Mouse (Mus musculus): Measurements from ENCODE around the gene Rflna.

Gene Rflna

DNA sequence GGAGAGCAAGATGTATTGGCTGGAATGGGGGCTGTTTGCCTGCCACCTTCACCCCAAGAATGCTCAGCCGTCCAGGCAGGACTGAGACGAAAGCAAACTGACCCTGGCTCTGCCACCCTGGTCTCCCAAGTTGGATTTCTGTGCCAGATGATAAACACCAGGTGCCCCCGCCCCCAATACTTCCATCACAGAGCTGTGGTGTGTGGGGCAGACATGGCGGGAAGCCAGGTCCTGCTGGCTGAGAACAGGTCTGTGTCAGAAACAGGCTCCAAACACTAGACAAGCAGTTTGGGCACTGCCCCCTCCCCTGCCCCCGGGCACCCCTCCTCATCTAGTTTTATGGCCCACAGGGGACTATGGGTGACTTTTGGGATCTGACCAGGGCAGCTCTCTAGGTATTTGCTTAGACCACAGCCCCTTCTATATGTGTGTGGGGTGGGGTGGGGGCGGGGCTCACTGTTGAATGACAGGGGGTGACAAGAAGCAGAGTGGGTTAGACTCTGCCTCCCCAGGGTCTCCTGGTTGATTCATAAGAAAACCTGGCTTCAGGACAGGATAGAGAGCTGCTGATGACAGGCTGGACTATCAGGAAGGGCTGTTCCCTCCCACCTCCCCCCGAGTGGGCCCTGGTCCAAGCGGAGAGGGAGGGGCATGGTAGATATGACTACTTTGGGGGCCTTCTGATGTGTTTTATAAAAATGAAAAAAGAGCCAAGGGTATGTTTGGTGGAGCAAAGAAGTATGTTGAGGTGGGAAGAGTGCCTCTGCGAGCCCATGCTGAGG lies 3.0 kb downstream of the Rflna start:
- no peak for DNase-seq (ENCODE audit: low read depth in 2 of 2, low spot score in 2 of 2)

DNA sequence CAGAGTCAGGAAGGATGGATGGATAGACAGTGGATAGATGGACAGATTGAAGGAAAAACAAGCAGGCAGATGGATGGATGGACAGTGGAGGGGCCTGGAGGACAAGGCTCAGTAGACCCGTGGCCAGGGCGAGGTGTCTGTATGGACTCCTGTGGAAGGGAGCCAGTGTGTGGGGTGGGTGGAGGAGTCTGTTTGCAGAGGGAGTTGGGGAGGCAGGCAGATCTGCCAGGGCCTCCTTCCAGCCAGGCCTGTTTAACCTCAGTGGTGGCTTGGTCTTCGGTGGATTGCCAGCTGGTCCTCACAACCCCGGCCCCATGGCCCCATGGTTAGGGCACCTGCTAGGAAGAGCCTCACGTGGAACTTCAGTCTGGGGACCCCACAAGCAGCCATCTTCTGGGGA lies 3.9 kb downstream of the Rflna start:
- DNase-seq (ENCODE audit: low read depth in 2 of 2, low spot score in 2 of 2) = no peak

DNA sequence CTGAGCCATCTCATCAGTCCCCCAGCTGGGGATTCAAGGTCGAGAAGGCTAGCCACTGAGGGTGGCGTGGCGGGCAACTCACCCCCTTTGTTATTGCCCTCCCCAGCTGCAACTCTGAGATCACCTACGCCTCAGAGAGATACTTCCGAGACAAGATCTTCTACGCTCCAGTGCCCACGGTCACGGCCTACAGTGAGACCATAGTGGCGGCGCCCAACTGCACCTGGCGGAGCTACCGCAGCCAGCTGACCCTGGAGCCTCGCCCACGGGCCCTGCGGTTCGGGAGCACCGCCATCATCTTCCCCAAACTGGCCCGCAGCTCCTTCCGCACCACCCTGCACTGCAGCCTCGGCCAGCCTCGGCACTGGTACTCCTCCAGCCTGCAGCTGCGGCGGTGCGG lies 8.1 kb downstream of the Rflna start:
- no peak for DNase-seq (ENCODE audit: low read depth in 2 of 2, low spot score in 2 of 2)

DNA sequence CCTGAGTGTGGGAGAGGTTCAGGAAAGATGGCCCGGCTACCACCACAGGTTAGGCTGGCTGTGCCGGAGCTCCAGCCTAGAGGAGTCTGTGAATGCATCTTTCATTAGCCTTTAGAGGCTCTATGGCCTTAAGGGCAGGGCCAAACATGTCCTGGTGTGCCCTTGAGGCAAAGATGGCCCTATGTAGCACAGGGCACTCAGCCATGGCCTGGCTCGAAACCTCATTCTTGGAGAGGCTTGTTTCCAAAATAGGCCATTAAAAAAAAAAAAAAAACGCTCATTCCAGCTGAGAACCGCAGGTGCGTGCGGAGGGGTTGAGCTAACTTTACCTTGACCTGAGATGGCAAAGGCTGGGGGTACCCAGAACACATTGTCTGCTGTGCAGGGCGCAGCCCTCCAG lies 8.6 kb downstream of the Rflna start:
- DNase-seq (ENCODE audit: low read depth in 2 of 2, low spot score in 2 of 2) = no peak

DNA sequence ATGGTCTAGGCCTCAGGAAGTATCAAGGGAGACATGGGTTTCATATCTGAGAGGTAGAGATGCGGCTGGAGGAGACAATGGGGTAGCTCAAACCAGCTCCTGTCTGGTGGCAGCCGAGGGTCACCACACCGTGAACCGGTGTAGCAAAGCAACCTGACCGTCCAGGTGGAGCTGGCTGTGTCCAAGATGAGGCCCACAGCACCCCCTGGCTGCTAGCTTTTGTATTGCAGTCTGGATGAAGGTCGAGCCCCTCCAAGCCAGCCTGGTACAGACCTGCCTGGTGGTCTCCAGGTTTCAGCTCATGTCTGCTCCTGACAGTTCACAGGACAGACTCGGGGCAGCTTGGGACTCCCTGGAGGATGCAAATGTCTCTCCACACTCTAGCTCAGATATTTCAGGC lies 11.5 kb downstream of the Rflna start:
- peak; percentile 65 to 73 for DNase-seq (ENCODE audit: low read depth in 2 of 2, low spot score in 2 of 2)

DNA sequence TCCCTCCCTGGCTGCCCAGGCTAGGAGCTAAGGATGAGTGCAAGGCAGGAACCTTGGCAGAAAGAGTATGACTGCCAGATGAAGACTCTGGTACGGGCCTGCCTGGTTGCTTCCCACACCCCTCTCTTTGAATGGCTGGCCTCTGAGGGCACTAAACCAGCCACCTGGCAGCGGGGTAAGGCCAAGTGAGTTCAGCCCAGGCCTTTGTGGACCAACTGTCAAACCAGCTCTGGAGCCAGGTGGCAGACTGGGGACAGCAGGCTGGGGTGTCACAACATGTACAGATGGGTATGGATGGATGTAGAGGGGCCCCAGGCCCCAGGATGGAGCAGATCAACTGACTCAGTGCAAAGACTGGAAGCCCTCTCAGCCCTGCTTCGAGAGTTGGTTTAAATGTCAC lies 12.0 kb downstream of the Rflna start:
- no peak for DNase-seq (ENCODE audit: low read depth in 2 of 2, low spot score in 2 of 2)

DNA sequence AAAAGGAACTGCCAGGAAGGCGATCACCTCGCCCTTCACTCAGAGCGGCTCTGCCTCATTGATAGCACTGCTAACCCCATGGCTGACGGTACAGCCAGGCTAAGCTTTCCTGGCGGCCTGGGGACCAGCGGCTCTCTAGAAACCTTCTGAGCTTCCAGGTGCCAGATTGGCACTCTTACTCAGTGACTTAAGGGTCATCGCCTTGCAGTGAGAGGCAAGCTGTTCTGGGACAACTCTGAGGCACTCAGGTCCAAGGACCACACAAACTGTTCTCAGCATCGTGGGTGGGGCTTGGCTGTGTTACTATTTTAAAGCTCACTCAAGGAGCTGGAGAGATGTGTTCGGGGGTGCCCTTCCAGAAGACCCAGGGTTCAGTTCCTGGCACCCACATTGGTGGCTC lies 12.6 kb downstream of the Rflna start:
- DNase-seq (ENCODE audit: low read depth in 2 of 2, low spot score in 2 of 2) = no peak

DNA sequence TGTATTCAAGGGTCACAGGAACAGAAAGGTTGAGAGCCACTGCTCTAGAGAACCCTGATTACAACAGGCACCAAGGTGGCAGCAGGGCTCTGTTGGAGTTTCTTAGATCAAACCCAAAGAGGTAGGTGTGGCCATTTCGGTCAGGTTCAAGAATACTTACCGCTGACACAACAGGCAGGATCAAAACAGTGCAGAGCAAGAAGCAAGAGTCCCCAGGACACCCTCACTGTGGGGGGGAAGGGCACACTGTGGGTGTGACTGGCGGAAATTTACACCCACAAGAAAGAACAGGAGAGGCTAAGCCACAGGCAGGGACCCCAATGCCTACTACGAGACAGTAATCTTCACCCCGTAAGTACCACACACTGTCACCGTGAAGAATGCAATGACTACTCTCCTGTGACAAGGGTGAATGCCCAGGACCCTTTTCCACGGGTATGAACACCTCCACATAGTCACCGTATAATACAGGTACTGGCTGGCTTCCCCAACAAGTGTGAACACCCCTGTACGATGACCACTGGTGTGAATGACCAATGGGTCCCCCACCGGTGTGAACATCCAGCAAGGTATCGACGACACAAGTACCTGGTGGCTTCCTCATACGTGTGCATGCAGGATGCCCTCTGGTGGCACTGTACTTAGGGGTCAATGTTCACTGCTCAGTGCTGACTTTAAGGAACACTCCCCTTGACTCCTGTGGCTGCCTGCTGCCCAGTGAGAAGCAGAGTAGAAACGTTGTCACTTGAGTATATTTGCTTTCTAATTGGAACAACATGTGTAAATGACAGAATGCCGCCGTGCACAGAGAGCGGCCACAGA lies 13.6 kb downstream of the Rflna start:
- DNase-seq (ENCODE audit: low read depth in 2 of 2, low spot score in 2 of 2) = peak; percentile 52 to 57

DNA sequence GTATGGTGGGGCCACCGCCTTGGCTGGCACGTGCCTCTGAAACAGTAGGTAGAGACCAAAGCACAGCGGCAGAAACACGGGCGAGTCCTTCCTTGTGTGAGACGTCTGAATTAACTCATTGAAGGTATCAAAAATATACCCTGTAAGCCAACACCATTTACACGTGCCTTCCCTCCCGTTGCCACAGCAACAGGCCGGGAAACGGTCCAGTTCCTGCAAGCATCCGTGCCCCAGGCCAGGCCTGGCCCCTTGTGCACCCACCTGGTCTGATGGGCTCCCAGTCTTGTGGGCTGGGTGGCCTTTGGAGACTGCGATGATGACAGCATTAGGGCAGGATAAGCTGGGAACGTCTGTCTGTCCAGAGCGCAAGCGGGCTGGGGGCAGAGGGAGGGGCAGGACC lies 14.3 kb downstream of the Rflna start:
- no peak for DNase-seq (ENCODE audit: low read depth in 2 of 2, low spot score in 2 of 2)

DNA sequence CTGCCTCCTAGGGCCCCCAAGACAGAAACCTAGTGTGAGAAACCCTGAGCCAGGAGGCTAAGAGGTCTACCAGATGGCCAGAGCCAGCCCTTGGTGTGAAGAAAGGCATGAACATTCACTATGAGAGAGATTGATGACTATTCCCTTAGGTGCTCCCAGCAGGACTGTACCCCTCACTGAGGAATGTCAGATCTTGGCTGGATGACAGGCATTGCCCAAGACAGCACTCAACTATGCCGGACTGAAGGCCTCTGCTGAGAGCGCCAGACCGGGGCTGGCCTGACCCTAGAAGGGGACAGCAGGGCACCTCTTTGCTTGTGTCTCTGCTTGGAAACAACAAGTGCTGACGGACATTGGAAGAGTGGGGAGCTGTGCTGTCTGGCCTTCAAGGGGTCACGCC lies 16.1 kb downstream of the Rflna start:
- DNase-seq (ENCODE audit: low read depth in 2 of 2, low spot score in 2 of 2) = no peak

DNA sequence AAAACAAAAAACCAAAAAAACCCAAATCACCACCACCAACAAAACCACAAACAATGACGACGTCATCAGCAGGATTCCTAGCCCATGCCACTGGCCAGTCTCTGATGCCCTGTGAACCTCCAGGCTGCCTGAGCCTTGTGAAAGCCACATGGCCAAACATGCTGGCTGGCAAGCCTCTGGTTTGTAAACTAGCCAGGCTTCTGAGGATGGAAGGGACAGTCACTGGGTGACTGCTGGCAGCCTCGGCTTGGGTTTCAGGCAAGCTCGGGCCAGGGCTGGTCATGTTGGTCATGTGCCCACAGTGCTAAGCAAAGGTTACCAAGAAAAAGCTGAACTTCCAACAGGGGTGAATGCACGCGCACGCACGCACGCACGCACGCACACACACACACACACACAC lies 18.3 kb downstream of the Rflna start:
- DNase-seq (ENCODE audit: low read depth in 2 of 2, low spot score in 2 of 2) = no peak

DNA sequence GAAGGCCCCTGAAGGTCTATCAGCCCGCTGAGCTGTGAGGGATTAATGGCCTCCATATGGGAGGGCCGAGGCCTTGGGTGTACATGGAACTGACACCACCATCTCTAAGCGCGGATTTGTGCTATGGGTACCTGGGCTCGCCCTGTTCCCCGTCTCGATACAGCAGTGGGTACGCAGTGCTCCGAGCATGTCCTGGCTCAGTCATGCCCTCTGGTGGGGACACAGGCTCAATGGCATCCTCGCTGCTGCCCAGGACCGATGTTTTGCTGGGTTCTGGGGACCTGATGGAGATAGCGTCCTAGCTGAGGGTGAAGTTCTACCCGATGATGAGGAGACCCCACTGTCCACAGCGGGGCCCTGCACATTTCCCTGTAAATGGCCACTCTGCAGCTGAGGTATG lies 21.0 kb downstream of the Rflna start:
- DNase-seq (ENCODE audit: low read depth in 2 of 2, low spot score in 2 of 2) = peak in 1 of 2 experiments; percentile 27

DNA sequence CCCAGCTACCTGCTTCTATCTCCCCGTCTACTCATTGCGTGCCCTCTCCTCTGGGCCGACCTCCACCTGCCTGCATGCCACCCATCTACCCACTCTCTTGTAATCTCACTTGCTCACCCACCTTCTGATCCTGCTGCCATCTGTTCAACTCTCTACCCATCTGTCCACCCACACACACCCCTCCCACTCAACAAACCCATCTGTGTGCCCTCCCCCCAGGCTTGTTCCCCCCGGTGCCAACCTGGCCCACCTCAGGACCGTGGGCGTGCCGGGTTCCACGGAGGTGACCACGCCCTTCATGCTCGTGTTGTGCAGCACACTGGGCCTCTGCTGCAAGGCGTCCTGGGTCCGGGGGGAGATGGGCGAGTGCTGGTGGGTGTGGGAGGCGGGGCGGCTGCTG lies 25.4 kb downstream of the Rflna start:
- no peak for DNase-seq (ENCODE audit: low read depth in 2 of 2, low spot score in 2 of 2)

DNA sequence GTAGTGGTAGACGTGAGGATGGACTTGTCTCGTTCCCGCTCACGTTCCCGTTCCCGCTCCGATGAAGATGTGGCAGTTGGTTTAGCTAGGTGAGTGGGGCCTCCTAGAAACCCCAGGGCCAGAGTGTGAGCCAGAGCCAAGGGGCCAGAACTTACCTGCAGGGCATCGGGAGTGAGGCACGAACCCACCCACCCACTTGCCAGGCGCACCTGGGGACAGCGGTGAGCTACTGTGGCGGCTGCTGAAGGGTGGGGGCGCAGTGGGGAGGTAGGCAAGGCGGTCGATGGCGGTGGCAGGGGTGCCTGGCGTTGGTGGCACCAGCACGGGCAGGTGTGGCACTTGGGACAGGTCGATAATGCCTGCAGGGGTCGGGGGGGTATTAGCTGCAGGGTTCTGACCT lies 25.9 kb downstream of the Rflna start:
- DNase-seq (ENCODE audit: low read depth in 2 of 2, low spot score in 2 of 2) = no peak

DNA sequence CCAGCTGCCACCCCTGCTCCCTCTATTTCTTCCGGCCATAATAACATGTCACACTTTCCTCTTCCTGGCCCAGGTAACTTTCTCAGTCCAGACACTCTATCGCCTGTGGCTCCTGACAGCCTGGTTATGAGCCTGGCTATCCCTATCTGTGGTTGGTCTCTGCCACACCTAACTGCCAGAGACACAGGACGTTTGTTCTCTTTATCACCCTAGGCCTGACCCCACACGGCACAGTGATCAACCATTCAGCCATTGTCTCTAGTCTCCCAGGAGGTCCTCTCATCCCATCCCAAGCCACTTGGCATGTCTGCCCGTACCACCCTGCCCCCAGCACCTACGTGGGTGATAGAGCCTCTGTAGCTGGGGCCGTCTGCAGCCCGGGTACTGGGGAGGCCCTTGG lies 33.5 kb downstream of the Rflna start:
- DNase-seq (ENCODE audit: low read depth in 2 of 2, low spot score in 2 of 2) = no peak

DNA sequence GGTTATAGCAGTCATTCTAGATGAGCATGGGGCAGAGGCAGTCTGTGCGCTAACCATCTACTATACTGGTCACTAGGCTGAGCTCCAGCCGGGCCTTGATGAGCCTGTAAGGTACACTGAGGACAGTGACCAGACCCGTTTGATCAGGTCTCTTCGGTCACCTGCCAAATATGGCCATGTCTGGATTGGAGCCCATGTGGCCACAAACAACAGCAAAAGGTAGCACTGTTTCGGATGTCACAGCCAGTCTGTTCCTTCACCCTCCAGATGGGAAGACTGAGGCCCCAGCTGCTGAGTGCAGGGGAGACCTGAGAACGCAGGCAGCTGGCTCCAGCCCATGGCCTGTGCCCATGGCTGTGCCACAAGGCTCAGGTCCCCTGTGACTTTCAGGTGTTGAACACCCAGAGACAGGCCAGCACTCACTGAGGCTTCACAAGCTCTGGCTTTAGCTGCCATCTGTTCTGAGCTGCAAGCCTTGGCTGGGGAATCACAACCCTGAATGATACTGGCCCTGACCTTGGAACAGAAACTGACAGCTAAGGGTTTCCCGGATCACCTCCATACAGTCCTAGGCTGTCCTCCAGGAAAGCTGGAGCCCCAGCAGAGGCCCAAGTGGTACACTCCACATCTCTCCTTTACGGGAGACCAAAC lies 36.5 kb downstream of the Rflna start:
- DNase-seq (ENCODE audit: low read depth in 2 of 2, low spot score in 2 of 2) = no peak

DNA sequence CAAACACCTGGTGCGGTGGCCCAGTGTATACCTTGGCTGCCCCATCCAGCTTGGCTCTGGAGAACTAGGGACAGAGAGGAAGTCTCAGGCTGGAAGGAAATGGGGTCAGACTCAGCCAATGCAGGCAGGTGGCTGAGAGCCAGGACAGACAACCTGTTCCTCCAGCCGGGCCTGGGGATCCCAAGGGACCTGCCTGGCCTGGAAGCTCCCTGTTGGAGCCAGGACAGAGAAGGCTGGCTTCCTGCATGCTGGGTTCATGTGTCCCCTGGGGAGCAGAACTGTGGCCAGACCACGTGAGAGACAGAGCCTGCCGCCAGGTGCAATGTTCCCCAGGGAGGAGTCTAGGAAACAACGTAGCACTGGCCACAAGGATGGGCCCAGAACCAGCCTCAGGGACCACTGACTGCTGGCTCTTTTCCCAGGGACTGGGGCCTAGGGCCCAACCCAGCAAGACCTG lies 37.1 kb downstream of the Rflna start:
- DNase-seq (ENCODE audit: low read depth in 2 of 2, low spot score in 2 of 2) = no peak

DNA sequence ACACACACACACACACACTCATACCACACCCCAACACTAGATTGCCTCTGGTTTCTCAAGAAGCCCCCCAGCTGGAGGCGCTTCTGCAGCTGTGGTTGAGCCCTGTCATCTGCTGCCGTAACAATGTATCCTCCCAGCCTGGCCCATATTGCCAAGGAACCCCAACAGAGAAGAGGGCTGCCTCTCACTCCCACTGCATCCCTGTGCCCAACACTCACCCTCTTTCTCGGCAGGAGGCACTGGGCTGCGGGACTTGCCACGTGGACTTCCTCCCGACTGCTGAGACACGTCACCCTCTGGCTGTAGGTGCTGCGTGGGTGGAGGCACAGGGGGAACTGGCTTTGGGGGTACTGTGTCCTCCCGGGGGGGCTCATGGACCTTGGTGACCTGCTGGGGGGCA lies 38.6 kb downstream of the Rflna start:
- DNase-seq (ENCODE audit: low read depth in 2 of 2, low spot score in 2 of 2) = no peak

DNA sequence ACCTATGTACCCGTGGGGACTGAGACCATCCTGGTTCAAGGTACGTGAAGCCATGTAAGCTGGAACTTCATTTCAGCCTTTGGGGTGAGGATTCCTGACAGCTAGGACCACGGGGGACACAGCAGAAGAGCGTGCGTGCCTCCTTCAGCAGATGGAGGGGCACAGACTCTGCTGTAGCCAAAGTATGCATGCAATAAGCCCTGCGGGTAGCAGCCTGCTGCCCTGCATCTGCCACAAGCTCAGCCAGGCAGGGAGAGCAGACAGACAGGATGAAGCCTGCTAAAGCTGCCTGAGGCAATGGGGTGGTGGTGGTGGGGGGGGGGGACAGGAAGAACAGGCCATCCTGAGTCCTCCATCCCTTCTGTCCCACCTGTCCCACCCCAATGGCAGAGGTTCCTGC lies 40.4 kb downstream of the Rflna start:
- no peak for DNase-seq (ENCODE audit: low read depth in 2 of 2, low spot score in 2 of 2)

DNA sequence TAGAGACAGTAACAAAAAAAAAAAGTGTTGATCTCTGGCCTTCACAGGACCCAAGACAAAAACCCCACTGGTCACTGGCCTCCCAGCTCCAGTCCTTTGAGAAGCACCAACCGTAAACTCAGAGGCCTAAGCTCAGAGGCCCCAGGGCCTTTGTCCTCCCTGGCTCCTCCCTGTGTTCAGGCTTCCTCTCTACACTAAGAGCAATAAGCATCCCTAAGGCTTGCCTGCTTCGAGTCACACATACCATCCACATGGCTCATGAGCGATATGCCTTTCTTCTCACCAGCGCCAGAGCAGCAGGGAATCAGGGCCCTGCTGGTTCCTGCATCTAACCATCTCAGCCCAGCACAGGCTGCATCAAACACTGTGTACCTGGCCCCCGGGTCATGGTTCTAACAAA lies 42.2 kb downstream of the Rflna start:
- DNase-seq (ENCODE audit: low read depth in 2 of 2, low spot score in 2 of 2) = no peak

DNA sequence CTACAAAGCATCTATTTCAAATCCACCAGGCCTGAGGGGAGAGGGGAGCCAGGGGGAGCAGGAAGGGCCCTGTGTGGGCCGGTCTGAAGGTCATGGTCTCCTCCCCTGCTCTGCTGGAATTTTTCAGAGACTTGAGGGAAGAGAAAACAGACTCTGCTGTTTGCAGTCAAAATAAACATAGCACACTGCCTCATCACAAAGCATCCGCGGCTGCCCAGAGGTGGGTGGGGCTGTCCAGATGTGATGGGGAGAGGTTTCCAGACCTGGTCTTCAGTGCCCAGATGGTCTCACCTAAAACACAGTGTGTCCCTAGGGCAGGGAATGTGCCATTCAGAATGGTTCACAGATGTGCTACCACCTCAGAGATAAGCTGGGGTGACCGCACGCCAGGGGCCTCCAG lies 43.4 kb downstream of the Rflna start:
- no peak for DNase-seq (ENCODE audit: low read depth in 2 of 2, low spot score in 2 of 2)

DNA sequence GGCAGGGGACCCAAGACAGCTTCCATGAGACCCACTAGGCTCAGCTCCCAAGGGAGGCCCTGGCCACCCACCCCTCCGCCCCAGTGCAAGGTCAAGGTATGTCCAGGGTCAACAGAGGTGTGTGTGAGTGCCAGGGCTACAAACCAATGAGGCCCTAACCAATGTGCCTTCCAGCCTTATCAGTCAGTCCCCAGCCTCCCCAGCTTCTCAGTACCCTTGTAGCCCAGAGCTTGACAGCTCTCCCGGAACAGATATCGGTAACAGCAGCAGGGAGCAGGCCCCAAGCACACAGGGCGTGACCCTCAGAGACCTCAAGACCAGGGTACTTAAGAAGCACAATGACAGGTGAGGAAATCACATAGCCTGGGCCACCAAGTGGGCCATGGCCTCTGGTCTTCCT lies 46.5 kb downstream of the Rflna start:
- no peak for DNase-seq (ENCODE audit: low read depth in 2 of 2, low spot score in 2 of 2)

Data from CD8-positive naive resting alpha-beta T cell, adult 2 months (primary cell).